Mouse (Mus musculus) G1E (cell line): ENCODE data around the gene Atxn3. TPM values are rescaled to one million over a fixed set of nuclear protein-coding genes. Genes with fewer than 3 reads are reported as not detected.

ENCODE experiments used
- ATAC-seq: 2 replicates; pipeline ENCODE4 v1.8.0; 2016; ENCODE audit warnings: mild to moderate bottlenecking; ENCODE audit not compliant: insufficient number of reproducible peaks, poor library complexity, low FRiP score, severe bottlenecking; ENCODE audit errors: extremely low read depth
- DNase-seq: peaks from one replicate; pipeline ENCODE4 v3.0.0; 2012; ENCODE audit warnings: low spot score
- H3K27me3 ChIP-seq: 2 replicates; pipeline ENCODE4 v1.6.1; 2012; ENCODE audit warnings: mild to moderate bottlenecking, low read length, inconsistent platforms; ENCODE audit not compliant: insufficient read depth
- H3K36me3 ChIP-seq: replicated peaks from 2 replicates; pipeline ENCODE3; 2012; ENCODE audit warnings: mild to moderate bottlenecking, inconsistent platforms
- H3K4me1 ChIP-seq: 2 replicates; pipeline ENCODE4 v1.6.1; 2012; ENCODE audit warnings: low read depth, low read length, inconsistent platforms, mixed read lengths; ENCODE audit not compliant: insufficient read depth
- H3K4me3 ChIP-seq: 2 replicates; pipeline ENCODE4 v1.5.1; 2012; ENCODE audit warnings: low read depth, mild to moderate bottlenecking, inconsistent platforms, low read length, moderate library complexity, mixed read lengths
- H3K9me3 ChIP-seq: replicated peaks from 2 replicates; pipeline ENCODE4 v1.6.1; 2012; ENCODE audit warnings: inconsistent platforms
- CTCF ChIP-seq: IDR thresholded peaks from 2 replicates; pipeline ENCODE4 v1.5.1; 2012; ENCODE audit warnings: low read depth, low read length, inconsistent platforms, mixed read lengths
- GATA1 ChIP-seq: IDR thresholded peaks from 2 replicates; pipeline ENCODE4 v1.6.1; 2012; ENCODE audit warnings: borderline replicate concordance, low read length, inconsistent platforms, mixed read lengths
- GATA2 ChIP-seq: IDR thresholded peaks from 2 replicates; pipeline ENCODE4 v1.6.1; 2012; ENCODE audit warnings: low read depth, low read length, inconsistent platforms, borderline replicate concordance
- POLR2AphosphoS5 ChIP-seq: IDR thresholded peaks from 2 replicates; pipeline ENCODE4 v1.6.1; 2012; ENCODE audit warnings: low read depth, low read length, inconsistent platforms; ENCODE audit not compliant: insufficient replicate concordance
- TAL1 ChIP-seq: conservative IDR thresholded peaks from 2 replicates; pipeline ENCODE4 v1.6.1; 2012; ENCODE audit warnings: low read depth, low read length, inconsistent platforms, mixed read lengths
- polyA plus RNA-seq: library from polyadenylated mRNA; stranded (reverse); fragments of >175 nt; gene quantifications from 2 replicates; pipeline ENCODE4 v1.2.3, GENCODE M21; 2012
- total RNA-seq, 2 experiments: library from RNA; stranded (forward) in 1 of 2; stranded (reverse) in 1 of 2; fragments of 200-1000 nt in 1 of 2; fragments of >200 nt in 1 of 2; fragmentation: Nextera tagmentation in 1 of 2; gene quantifications; 2 replicates each; pipeline ENCODE4 v1.2.3; 2014 to 2017

Gene Atxn3
- total and polyA plus RNA-seq, 3 experiments = 5.6 to 98.8 (median 75.6) TPM

DNA sequence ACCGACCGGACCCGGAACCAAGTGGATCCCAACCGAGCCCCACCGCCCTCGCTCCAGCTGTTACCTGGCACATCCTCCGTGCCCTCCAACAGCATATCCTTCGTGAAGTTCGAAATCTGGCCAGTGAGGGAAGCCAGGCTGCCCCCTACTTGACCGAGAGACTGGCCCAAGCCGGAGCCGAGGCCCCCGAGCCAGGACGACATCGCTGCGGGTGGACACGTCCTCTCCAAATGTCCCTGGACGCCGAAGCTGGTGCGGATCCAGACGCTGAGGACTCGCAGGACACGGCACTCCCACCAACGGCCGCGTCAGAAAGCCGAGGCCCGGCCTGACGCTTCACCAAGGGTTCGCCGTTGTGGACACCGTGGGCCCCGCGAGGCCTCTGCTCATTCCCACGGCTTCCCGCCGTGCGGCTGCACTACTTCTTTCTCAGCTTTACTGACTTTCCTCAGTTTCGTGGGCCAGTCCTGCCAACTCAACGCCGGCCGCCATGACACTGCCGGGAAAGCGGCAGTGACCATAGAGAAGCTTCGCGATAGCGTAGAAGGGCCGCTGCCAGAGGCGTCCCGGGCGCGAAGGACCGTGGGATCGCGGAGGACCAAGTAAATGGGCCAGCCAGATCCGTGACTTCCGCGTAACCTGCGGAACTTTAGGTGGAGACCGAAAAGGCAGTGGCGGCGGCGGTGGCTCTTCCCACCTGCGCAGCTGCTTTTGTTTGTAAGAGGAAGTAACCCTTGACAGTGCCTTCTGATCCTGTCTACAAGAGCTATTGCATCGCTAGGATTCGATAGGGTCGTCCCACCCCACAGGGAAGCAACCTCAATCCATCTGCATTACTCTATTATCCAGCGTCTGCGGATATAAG lies 45.2 kb downstream of the Atxn3 start, which contains the start of gene Trip11:
Trip11 (minus strand) TSS at position 642 of the 865 bp plus-strand sequence.
- TF ChIP-seq TAL1 (no peak), CTCF (no peak), POLR2AphosphoS5 (no peak), GATA2 (no peak), GATA1 (no peak)
- Histone ChIP-seq H3K4me3 (peak within 1 kb of the TSS; percentile 75), H3K27me3 (no peaks in the 10 kb centered on the region), H3K36me3 (peaks cover 31% of the 10 kb centered on the region), H3K4me1 (peaks cover 39% of the 10 kb centered on the region), H3K9me3 (0 out of 2 replicates have a peak, but pooled peaks cover 3% of the 10 kb centered on the region)
- DNase-seq (peak; percentile 92), ATAC-seq (peak; percentile 95)

DNA sequence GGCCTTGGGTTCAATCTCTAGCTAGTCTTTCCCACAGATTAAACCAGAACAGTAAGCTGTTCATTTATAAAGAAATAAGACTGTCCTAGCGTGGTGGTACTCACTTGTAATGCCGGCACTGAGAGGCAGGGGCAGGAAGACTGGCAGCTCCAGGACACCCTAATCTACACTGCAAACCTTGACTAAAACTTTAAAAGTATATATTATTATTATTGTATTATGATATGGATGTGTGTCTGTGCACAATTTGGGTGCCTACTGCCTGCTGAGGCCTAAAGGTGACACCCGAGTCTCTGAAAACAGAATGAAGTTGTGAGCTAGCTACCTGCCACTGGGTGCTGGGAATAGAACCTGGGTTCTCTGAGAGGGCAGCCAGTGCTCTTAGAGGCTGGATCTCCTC lies 46.7 kb downstream of the Atxn3 start:
- Histone ChIP-seq H3K4me3 (peak overlapping the region; percentile 75; the same call in 1 of the 2 replicates), H3K36me3 (peaks cover 36% of the 10 kb centered on the region)

DNA sequence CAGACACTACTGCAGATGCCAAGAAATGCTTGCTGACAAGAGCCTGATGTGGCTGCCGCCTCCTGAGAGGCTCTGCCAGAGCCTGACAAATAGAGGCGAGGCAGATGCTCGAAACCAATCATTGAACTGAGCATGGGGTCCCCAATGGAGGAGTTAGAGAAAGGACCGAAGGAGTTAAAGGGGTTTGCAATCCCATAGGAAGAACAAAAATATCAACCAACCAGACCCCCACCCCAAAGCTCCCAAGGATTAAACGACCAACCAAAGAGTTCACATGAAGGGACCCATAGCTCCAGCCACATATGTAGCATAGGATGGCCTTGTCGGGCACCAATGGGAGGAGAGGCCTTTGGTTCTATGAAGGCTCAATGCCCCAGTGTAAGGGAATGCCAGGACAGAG lies 47.7 kb downstream of the Atxn3 start:
- DNase-seq (no peak), ATAC-seq (no peak)
- peaks cover 44% of the 10 kb centered on the region for H3K36me3 ChIP-seq
- H3K4me1 ChIP-seq = peaks cover 36% of the 10 kb centered on the region
- TF ChIP-seq POLR2AphosphoS5 (no peak), GATA1 (no peak), GATA2 (no peak), CTCF (no peak), TAL1 (no peak)
- H3K9me3 ChIP-seq = 0 out of 2 replicates have a peak, but pooled peaks cover 3% of the 10 kb centered on the region
- no peak overlapping the region for H3K4me3 ChIP-seq
- no peaks in the 10 kb centered on the region for H3K27me3 ChIP-seq

More for the DNA sequence above, 46.7 kb downstream of the Atxn3 start:
- TF ChIP-seq GATA2 (no peak), POLR2AphosphoS5 (no peak), CTCF (no peak), TAL1 (no peak), GATA1 (no peak)
- peaks cover 31% of the 10 kb centered on the region for H3K4me1 ChIP-seq
- DNase-seq = no peak
- H3K9me3 ChIP-seq = 0 out of 2 replicates have a peak, but pooled peaks cover 3% of the 10 kb centered on the region
- ATAC-seq = no peak
- H3K27me3 ChIP-seq = no peaks in the 10 kb centered on the region

DNA sequence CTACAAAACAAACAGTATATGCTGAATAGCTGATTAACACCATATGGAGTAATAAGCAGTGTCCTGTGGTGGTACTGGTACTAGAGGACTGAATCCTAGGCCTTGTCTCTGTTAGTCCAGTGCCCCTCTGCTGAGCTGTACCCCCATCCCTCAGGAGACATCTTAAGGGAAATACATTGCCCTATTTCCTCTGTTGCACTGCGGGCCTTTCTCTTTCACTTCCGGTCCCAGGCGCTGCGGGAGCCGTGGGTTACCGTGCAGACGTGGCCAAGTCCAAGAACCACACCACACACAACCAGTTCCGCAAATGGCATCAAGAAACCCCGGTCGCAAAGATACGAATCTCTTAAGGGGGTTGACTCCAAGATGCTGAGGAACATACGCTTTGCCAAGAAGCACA lies 52.2 kb downstream of the Atxn3 start:
- H3K9me3 ChIP-seq = 0 out of 2 replicates have a peak, but pooled peaks cover 3% of the 10 kb centered on the region
- H3K36me3 ChIP-seq = peaks cover 68% of the 10 kb centered on the region
- no peak overlapping the region for H3K4me3 ChIP-seq
- ATAC-seq = no peak
- no peak for TF ChIP-seq POLR2AphosphoS5
- TF ChIP-seq TAL1 = no peak
- TF ChIP-seq GATA1 = no peak
- TF ChIP-seq GATA2 = no peak
- TF ChIP-seq CTCF = no peak
- peaks cover 11% of the 10 kb centered on the region for H3K4me1 ChIP-seq
- no peaks in the 10 kb centered on the region for H3K27me3 ChIP-seq
- no peak for DNase-seq

DNA sequence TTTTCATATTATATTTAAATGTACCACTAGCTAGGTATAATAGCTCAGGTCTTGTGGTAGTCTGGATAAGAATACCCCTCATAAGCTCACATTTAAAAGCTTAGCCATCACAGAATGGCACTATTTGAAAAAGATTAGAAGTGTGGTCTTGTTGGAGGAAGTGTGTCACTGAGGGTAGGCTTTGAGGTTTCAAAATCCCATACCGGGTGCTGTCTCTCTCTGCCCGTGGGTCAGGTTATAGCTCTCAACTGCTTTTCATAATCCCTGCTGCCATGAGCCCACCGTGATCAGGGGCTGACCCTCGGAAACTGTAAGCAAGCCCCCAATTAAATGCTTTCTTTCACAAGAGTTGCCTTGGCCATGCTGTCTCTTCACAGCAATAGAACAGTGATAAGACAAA lies 53.1 kb downstream of the Atxn3 start:
- H3K36me3 ChIP-seq = peaks cover 70% of the 10 kb centered on the region
- H3K27me3 ChIP-seq = no peaks in the 10 kb centered on the region
- no peak for TF ChIP-seq GATA2
- no peak for TF ChIP-seq TAL1
- no peak for TF ChIP-seq POLR2AphosphoS5
- no peak for TF ChIP-seq GATA1
- no peak for TF ChIP-seq CTCF
- no peak for DNase-seq
- 0 out of 2 replicates have a peak, but pooled peaks cover 3% of the 10 kb centered on the region for H3K9me3 ChIP-seq
- peaks cover 6% of the 10 kb centered on the region; the same call in 1 of the 2 replicates for H3K4me1 ChIP-seq
- ATAC-seq = no peak
- no peak overlapping the region for H3K4me3 ChIP-seq

DNA sequence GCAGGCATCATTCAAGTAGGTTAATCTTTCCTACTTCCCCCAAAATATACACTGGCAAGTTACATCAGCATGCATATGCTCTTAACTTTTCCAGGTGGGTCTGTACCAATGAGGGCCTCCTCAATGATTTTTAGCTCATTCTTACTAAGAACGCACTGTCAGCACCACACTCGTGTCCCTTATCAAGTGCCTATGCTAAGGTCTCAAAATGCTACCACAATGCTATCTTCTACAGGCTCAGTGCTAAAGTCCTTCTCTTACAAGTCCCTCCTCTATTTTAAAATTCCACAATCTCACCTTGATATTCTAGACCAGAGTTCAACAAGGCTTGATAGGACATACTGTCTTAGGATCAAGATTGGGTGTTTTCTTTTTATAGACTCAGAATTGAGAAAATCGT lies 53.9 kb downstream of the Atxn3 start:
- no peak for TF ChIP-seq TAL1
- TF ChIP-seq POLR2AphosphoS5 = no peak
- TF ChIP-seq GATA2 = no peak
- no peak for TF ChIP-seq GATA1
- no peak for TF ChIP-seq CTCF
- Histone ChIP-seq H3K9me3 (0 out of 2 replicates have a peak, but pooled peaks cover 3% of the 10 kb centered on the region), H3K36me3 (peaks cover 74% of the 10 kb centered on the region), H3K27me3 (no peaks in the 10 kb centered on the region), H3K4me1 (peaks cover 6% of the 10 kb centered on the region; the same call in 1 of the 2 replicates), H3K4me3 (no peak overlapping the region)
- ATAC-seq (no peak), DNase-seq (no peak)
